Mouse (Mus musculus): Measurements from ENCODE around the gene Apobec1. TPM values are rescaled to one million over a fixed set of nuclear protein-coding genes. Genes with fewer than 3 reads are reported as not detected.
"Not testable (repeated sequence)": the region's sequence is repeated elsewhere in the genome, so short reads cannot be mapped to it uniquely, and the experiment has no call there.

The Apobec1 gene
- 1 to 10 TPM; 1.5 to 2.4 TPM for total RNA-seq (2021)
- long read RNA-seq, experiment 1, partial matches to known transcripts = 0 of 2 reads
- long read RNA-seq, experiment 1, other reads (novel, unspliced or antisense) = 0 of 2 reads
- long read RNA-seq, experiment 2, partial matches to known transcripts = 0 of 5 reads
- long read RNA-seq, experiment 2, other reads (novel, unspliced or antisense) = 3 of 5 reads

- intact Hi-C loops (cut with DNase I) = no loop called here
- peak; percentile 39 to 55 for DNase-seq (ENCODE audit: low spot score in 2 of 2)
Measured at GRCm38 (mm10) chr6:122602242-122602991, at the start of gene Apobec1. Apobec1 (minus strand) TSS chr6:122602444.

GRCm38 (mm10) chr6:122650398-122650980 is 48.2 kb upstream of the Apobec1 start:
- intact Hi-C loops (cut with DNase I) = no loop called here
- no peak for DNase-seq (ENCODE audit: low spot score in 2 of 2)

GRCm38 (mm10) chr6:122649903-122650302 is 47.7 kb upstream of the Apobec1 start:
- DNase-seq (ENCODE audit: low spot score in 2 of 2) = no peak
- intact Hi-C loops (cut with DNase I) = no loop called here

- DNase-seq (ENCODE audit: low spot score in 2 of 2); intact Hi-C loops (cut with DNase I): not testable (repeated sequence)
Measured at GRCm38 (mm10) chr6:122644196-122644595, 42.0 kb upstream of the Apobec1 start.

GRCm38 (mm10) chr6:122637566-122637965 is 35.3 kb upstream of the Apobec1 start:
- intact Hi-C loops (cut with DNase I); DNase-seq (ENCODE audit: low spot score in 2 of 2): not testable (repeated sequence)

- DNase-seq (ENCODE audit: low spot score in 2 of 2) = no peak
- intact Hi-C loops (cut with DNase I) = no loop called here
Measured at GRCm38 (mm10) chr6:122636666-122637065, 34.4 kb upstream of the Apobec1 start.

- no peak for DNase-seq (ENCODE audit: low spot score in 2 of 2)
- intact Hi-C loops (cut with DNase I) = no loop called here
Measured at GRCm38 (mm10) chr6:122635315-122635714, 33.1 kb upstream of the Apobec1 start.

GRCm38 (mm10) chr6:122633411-122633810 is 31.2 kb upstream of the Apobec1 start:
- intact Hi-C loops (cut with DNase I) = loop anchor here (5.0 kb wide), 1 partner anchor 36 kb away; no protein-coding TSS in a partner anchor

GRCm38 (mm10) chr6:122627469-122628108 is 25.3 kb upstream of the Apobec1 start:
- DNase-seq (ENCODE audit: low spot score in 2 of 2) = no peak
- intact Hi-C loops (cut with DNase I) = no loop called here

More at GRCm38 (mm10) chr6:122633411-122633810, 31.2 kb upstream of the Apobec1 start:
- peak; percentile 8 to 19 for DNase-seq (ENCODE audit: low spot score in 2 of 2)

- no peak for DNase-seq (ENCODE audit: low spot score in 2 of 2)
- intact Hi-C loops (cut with DNase I) = no loop called here
Measured at GRCm38 (mm10) chr6:122626110-122626509, 23.9 kb upstream of the Apobec1 start, which contains the start of gene Dppa3. Dppa3 (plus strand) TSS chr6:122626410.

- DNase-seq (ENCODE audit: low spot score in 2 of 2) = no peak
- intact Hi-C loops (cut with DNase I) = no loop called here
Measured at GRCm38 (mm10) chr6:122625156-122625555, 22.9 kb upstream of the Apobec1 start.

GRCm38 (mm10) chr6:122624480-122624879 is 22.2 kb upstream of the Apobec1 start:
- DNase-seq (ENCODE audit: low spot score in 2 of 2) = no peak

GRCm38 (mm10) chr6:122621066-122621465 is 18.8 kb upstream of the Apobec1 start:
- DNase-seq (ENCODE audit: low spot score in 2 of 2) = no peak
- intact Hi-C loops (cut with DNase I) = no loop called here

More at GRCm38 (mm10) chr6:122624480-122624879, 22.2 kb upstream of the Apobec1 start:
- intact Hi-C loops (cut with DNase I) = no loop called here

- no peak for DNase-seq (ENCODE audit: low spot score in 2 of 2)
- intact Hi-C loops (cut with DNase I) = no loop called here
Measured at GRCm38 (mm10) chr6:122616022-122616421, 13.8 kb upstream of the Apobec1 start.

GRCm38 (mm10) chr6:122614047-122614446 is 11.8 kb upstream of the Apobec1 start:
- DNase-seq (ENCODE audit: low spot score in 2 of 2) = no peak
- intact Hi-C loops (cut with DNase I) = no loop called here

- intact Hi-C loops (cut with DNase I) = no loop called here
- no peak for DNase-seq (ENCODE audit: low spot score in 2 of 2)
Measured at GRCm38 (mm10) chr6:122612426-122612825, 10.2 kb upstream of the Apobec1 start.

- intact Hi-C loops (cut with DNase I) = no loop called here
- DNase-seq (ENCODE audit: low spot score in 2 of 2) = no peak
Measured at GRCm38 (mm10) chr6:122609771-122610170, 7.5 kb upstream of the Apobec1 start, which contains the start of gene Gdf3. Gdf3 (minus strand) TSS chr6:122610087.

GRCm38 (mm10) chr6:122609377-122609728 is 7.1 kb upstream of the Apobec1 start:
- DNase-seq (ENCODE audit: low spot score in 2 of 2) = no peak
- intact Hi-C loops (cut with DNase I) = no loop called here

GRCm38 (mm10) chr6:122608434-122609376 is 6.5 kb upstream of the Apobec1 start:
- intact Hi-C loops (cut with DNase I) = no loop called here
- DNase-seq (ENCODE audit: low spot score in 2 of 2) = no peak

Data from left cerebral cortex, postnatal 14 days (tissue).